Mouse (Mus musculus) liver (tissue): Measurements from ENCODE around the gene Duox1.
"Not testable (repeated sequence)": the region's sequence is repeated elsewhere in the genome, so short reads cannot be mapped to it uniquely, and the experiment has no call there.

Source experiments
- DNase-seq: peaks from one replicate; pipeline ENCODE4 v3.0.0-alpha.2; 2020; ENCODE audit warnings: mixed read lengths

The Duox1 gene

DNA sequence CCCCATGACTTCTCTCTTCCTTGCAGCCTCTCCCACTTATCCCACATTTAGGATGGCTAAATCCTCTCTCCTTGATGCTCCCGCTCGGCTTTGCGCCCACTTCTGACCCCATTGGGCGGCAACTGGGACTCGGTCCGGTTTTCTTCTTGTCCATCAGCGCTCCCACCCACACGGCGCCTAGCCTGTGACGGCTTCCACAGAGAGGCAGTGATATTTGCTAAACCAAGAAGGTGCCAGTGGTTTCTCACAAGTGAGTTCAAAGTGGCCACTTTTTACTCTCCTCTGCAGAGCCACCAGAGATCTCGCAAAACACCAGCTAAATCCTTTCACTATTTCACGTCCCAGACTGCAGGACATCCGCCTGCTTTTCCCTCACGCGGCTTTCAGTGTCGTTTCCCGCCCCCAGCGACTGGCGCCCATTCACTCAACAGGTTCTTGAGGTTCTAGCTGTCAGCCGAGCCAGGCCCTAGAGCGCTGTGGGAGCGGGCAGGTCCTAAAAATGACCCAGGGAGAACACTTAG lies 60.6 kb downstream of the Duox1 start:
- peak; percentile 69 for DNase-seq

GRCm38 (mm10) chr2:122377215-122377674 lies 61.8 kb downstream of the Duox1 start:
- peak; percentile 96 for DNase-seq

- DNase-seq, result peak; percentile 89
These were observed 62.3 kb downstream of the Duox1 start for GRCm38 (mm10) chr2:122377751-122378246.

- DNase-seq, result peak; percentile 42
These were observed 63.2 kb downstream of the Duox1 start for GRCm38 (mm10) chr2:122378421-122379291.

- DNase-seq, result no peak
These were observed 63.8 kb downstream of the Duox1 start for GRCm38 (mm10) chr2:122379292-122379650.

DNA sequence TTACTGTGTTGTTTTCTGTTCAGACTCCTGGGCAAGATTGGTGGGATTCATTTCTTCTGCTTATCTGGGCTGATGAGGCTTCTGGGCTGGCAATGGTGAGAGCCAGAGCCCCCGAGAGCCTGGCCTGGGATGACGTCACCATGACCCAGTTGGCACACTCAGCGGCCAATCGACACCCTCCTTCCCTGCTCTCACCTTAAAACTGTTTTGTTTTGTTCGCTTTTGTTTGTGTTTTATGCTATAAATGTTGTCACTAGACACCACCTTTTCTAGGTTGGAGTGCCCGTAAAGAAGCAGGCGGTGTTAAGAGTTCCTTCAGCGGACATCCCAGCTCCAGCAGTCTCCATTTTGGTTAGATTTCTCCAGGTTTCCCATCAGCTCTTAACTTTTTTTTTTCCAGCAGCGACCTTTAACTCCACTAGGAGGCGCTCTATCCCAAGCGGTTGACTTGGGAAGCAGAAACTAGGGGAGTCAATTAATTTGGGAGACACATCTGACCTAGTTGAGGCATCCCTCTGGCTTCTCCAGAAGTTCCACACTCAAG lies 65.4 kb downstream of the Duox1 start:
- DNase-seq, result peak; percentile 29

GRCm38 (mm10) chr2:122381329-122382103 lies 66.0 kb downstream of the Duox1 start:
- no peak for DNase-seq

DNA sequence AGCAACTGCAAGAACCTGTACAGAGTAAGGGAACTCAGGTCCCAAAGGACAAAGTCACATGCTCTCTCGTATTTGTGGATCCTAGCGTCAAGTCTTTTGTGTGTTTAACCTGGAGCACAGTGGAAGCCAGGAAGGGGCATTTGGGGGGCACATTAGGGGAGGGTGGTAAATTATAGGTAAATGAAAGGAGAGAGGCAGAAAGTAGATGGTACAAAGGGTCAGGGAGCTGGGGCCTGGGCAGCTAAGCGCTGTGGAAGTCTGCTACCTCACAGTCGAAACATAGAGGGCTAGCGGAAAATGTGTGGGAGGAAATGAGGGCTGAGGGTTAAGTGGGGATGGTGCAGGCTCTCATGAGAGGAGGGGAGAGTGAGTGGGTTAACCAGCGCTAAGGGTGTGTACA lies 66.6 kb downstream of the Duox1 start:
- DNase-seq, result no peak

DNA sequence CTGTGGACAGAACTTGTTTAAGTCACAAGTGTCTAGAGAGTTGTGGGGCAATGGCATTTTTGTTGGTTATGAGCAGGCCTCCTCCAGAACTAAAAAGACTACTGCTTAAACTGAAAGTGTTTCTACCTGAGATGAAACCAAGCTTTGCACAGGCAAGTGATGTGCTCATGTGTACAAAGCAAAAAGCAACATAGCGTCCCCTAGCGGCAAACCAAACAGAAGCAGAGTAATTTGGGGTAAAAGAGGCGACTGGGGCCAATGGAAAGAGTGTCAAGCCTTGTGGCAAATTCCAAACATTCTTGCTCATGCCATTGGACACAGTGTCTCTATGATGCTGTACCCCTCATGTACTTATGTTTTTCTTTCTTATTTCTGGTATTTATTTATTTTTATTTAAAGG lies 69.6 kb downstream of the Duox1 start:
- no peak for DNase-seq

DNA sequence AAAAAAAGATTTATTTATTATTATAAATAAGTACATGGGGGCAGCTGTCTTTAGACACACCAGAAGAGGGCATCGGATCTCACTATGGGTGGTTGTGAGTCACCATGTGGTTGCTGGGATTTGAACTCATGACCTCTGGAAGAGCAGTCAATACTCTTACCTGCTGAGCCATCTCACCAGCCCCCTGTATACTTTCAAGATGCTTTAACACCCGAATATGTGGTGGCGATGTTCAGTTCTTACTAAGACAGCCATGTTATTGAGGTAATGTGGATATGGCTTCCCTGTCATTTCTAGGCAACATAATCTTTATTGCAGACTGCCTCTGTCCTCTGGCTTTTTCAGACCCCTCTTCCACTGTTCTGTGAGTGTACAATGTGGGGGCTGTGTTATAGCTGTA lies 71.7 kb downstream of the Duox1 start:
- not testable (repeated sequence) for DNase-seq

GRCm38 (mm10) chr2:122396150-122396549 lies 80.7 kb downstream of the Duox1 start:
- no peak for DNase-seq
